Mouse (Mus musculus) heart, adult 10 weeks (tissue): ENCODE results near the gene Gpr68. TPM values are rescaled to one million over a fixed set of nuclear protein-coding genes. Genes with fewer than 3 reads are reported as not detected.

Source experiments
- polyA plus RNA-seq: library from polyadenylated mRNA; stranded (reverse); fragments of 350-450 nt; fragmentation: Illumina TruSeq; extraction: RNeasy Lipid Tissue Mini Kit (QIAGEN cat#74804); gene quantifications from one replicate; pipeline ENCODE4 v1.2.3, GENCODE M21; 2014; ENCODE audit warnings: low read depth, low replicate concordance

The Gpr68 gene
- 0.18 TPM for polyA plus RNA-seq

DNA sequence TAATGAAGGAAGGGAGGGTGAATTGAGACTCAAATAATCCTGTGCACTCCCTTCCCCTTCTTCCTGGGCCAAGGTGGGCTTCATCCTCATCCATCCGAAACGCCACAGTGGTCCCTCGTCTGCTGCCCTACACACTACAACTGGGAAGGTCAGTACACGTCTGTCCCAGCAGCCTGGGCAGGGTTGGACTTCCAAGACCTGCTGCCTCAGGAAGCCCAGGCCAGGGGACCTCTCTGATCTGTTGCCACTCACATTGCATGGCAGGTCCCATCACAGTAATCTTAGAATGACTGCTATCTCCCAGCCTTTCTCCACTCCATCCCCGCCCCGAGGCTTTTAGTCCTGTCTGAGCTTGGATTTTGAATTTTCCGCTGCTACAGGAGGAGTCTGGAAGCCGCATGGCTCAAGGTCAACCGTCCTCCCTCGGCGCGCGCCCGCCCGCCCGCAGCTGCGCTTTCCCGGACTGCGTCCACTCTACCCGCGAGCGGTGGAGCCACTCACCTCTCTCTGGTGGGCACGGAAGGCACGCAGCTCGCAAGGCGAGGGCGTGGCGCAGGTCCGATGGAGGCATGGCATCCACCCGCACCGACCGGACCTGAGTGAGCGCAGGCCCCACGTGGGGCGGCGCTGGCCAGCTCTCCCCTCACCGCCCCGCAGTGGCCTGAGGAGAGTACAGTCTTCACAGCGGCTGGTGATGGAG lies at the start of gene Gpr68:
Gene Gpr68 (minus strand): TSS at position 601 of the 700 bp plus-strand sequence.

Other genes with a start within 250 kb of the Gpr68 start
- 7.7 TPM for gene Rps6ka5, start 181.2 kb downstream of the Gpr68 start, polyA plus RNA-seq
- gene Dglucy, start 129.1 kb downstream of the Gpr68 start, polyA plus RNA-seq: 72.5 TPM
- 3.2 TPM for gene Ccdc88c, start 120.9 kb upstream of the Gpr68 start, polyA plus RNA-seq
- gene Ppp4r3a, start 175.5 kb upstream of the Gpr68 start, polyA plus RNA-seq: 27.2 TPM